Mouse (Mus musculus) liver, postnatal 0 days (tissue): ENCODE data around the gene Bpifb3. TPM values are rescaled to one million over a fixed set of nuclear protein-coding genes. Genes with fewer than 3 reads are reported as not detected.

Experiments
- ATAC-seq: fragments of 200-750 bp; cut with Nextera tagmentation; 2 replicates; pipeline ENCODE4 v1.8.0; 2017; ENCODE audit warnings: mild to moderate bottlenecking, moderate library complexity
- DNase-seq: peaks from one replicate; pipeline ENCODE4 v3.0.0-alpha.2; 2016
- H3K27ac ChIP-seq: fragments of 300-500 bp; sonication (generic); 2 replicates; pipeline ENCODE4 v1.5.1; 2014; ENCODE audit warnings: antibody characterized with exemption, moderate library complexity, mild to moderate bottlenecking, low read depth
- H3K27me3 ChIP-seq: fragments of 300-500 bp; sonication (generic); 2 replicates; pipeline ENCODE4 v1.6.1; 2014; ENCODE audit warnings: low read length, control low read depth, mixed read lengths; ENCODE audit not compliant: insufficient read depth
- H3K36me3 ChIP-seq: fragments of 300-500 bp; sonication (generic); replicated peaks from 2 replicates; pipeline ENCODE4 v1.6.1; 2014; ENCODE audit warnings: mild to moderate bottlenecking, control low read depth, low read length, moderate library complexity, mixed read lengths; ENCODE audit not compliant: insufficient read depth
- H3K4me1 ChIP-seq: fragments of 300-500 bp; sonication (generic); 2 replicates; pipeline ENCODE4 v1.6.1; 2014; ENCODE audit warnings: antibody characterized with exemption, mild to moderate bottlenecking, control low read depth; ENCODE audit not compliant: insufficient read depth
- H3K4me2 ChIP-seq: fragments of 300-500 bp; sonication (generic); 2 replicates; pipeline ENCODE4 v1.6.1; 2014; ENCODE audit warnings: low read depth, mild to moderate bottlenecking, low read length, moderate library complexity, mixed read lengths
- H3K4me3 ChIP-seq: fragments of 300-500 bp; sonication (generic); 2 replicates; pipeline ENCODE4 v1.5.1; 2014; ENCODE audit warnings: low read depth, low read length
- H3K9ac ChIP-seq: fragments of 300-500 bp; sonication (generic); replicated peaks from 2 replicates; pipeline ENCODE4 v1.6.1; 2014; ENCODE audit warnings: mild to moderate bottlenecking, moderate library complexity
- H3K9me3 ChIP-seq: fragments of 300-500 bp; sonication (generic); 2 replicates; pipeline ENCODE4 v1.6.1; 2016; ENCODE audit warnings: mild to moderate bottlenecking, control low read depth, low read length, mixed read lengths
- CTCF ChIP-seq: sonication (generic); IDR thresholded peaks from 2 replicates; pipeline ENCODE4 v1.5.1; 2016; ENCODE audit warnings: antibody characterized with exemption, low read depth
- EP300 ChIP-seq: IDR thresholded peaks from 2 replicates; pipeline ENCODE4 v1.6.1; 2016; ENCODE audit warnings: antibody characterized with exemption, low read depth, mild to moderate bottlenecking
- WGBS: fragments of 180-500 bp; shearing (Covaris S2); extraction: QIAGEN DNeasy Blood & Tissue Kit; methylation state at CpG from one replicate; pipeline ENCODE4 v1.1.7; 2014; ENCODE audit not compliant: insufficient replicate concordance; 5-methylcytosine and 5-hydroxymethylcytosine counted together
- polyA plus RNA-seq: library from polyadenylated mRNA; unstranded; fragments of >200 nt; fragmentation: Nextera tagmentation; extraction: Ambion mirVana; gene quantifications from 2 replicates; pipeline ENCODE4 v1.2.1, GENCODE M21; 2015

The Bpifb3 gene
- polyA plus RNA-seq, 1 experiment from 2014 or later, result not detected

GRCm38 (mm10) chr2:153970221-153970620, 52.2 kb downstream of the Bpifb3 start:
- no peak for TF ChIP-seq EP300
- no peak for TF ChIP-seq CTCF
- Histone ChIP-seq H3K4me2 (no peak overlapping the region), H3K27me3 (no peaks in the 10 kb centered on the region), H3K27ac (no peak overlapping the region), H3K9me3 (no peaks in the 10 kb centered on the region), H3K4me1 (no peaks in the 10 kb centered on the region), H3K36me3 (no peaks in the 10 kb centered on the region), H3K4me3 (no peak overlapping the region), H3K9ac (no peak overlapping the region)
- ATAC-seq (no peak), DNase-seq (no peak)
- WGBS, result 80% methylated on average over 5 of the region's 5 CpGs

GRCm38 (mm10) chr2:153974582-153974981, 56.6 kb downstream of the Bpifb3 start, which contains the start of gene Bpifa6:
Gene Bpifa6 (plus strand): TSS chr2:153974945.
- H3K27me3 ChIP-seq, result no peaks in the 10 kb centered on the region
- H3K4me2 ChIP-seq, result no peak within 1 kb of the TSS
- no peaks in the 10 kb centered on the region for H3K4me1 ChIP-seq
- no peak for ATAC-seq
- no peak within 1 kb of the TSS for H3K4me3 ChIP-seq
- no peak within 1 kb of the TSS for H3K27ac ChIP-seq
- DNase-seq, result no peak
- WGBS, result 56% methylated on average over 5 of the region's 5 CpGs
- no peaks in the 10 kb centered on the region for H3K36me3 ChIP-seq
- no peak for TF ChIP-seq EP300
- TF ChIP-seq CTCF, result no peak
- H3K9me3 ChIP-seq, result no peaks in the 10 kb centered on the region
- no peak within 1 kb of the TSS for H3K9ac ChIP-seq

Other genes with a start within 250 kb of the Bpifb3 start
- gene Dnmt3c, start 221.6 kb upstream of the Bpifb3 start, polyA plus RNA-seq, result 0.19 and 0.46 TPM in 2 replicates
- gene Mapre1, start 177.0 kb upstream of the Bpifb3 start, polyA plus RNA-seq, result 79.0 and 79.2 TPM in 2 replicates
- gene Efcab8, start 138.3 kb upstream of the Bpifb3 start, polyA plus RNA-seq, result 0.04 TPM in 1 of 2 replicates, not detected in the other
- not detected in 2 replicates for gene Sun5, start 47.1 kb upstream of the Bpifb3 start, polyA plus RNA-seq
- gene Bpifb2, start 43.2 kb upstream of the Bpifb3 start, polyA plus RNA-seq, result not detected in 2 replicates
- gene Bpifb6, start 17.8 kb upstream of the Bpifb3 start, polyA plus RNA-seq, result not detected in 2 replicates
- gene Bpifb4, start 20.0 kb downstream of the Bpifb3 start, polyA plus RNA-seq, result not detected in 2 replicates
- not detected in 2 replicates for gene Bpifa6, start 56.7 kb downstream of the Bpifb3 start, polyA plus RNA-seq
- not detected in 2 replicates for gene Bpifa2, start 90.0 kb downstream of the Bpifb3 start, polyA plus RNA-seq
- not detected in 2 replicates for gene Bpifa3, start 212.1 kb downstream of the Bpifb3 start, polyA plus RNA-seq
- 0.13 TPM in 1 of 2 replicates, not detected in the other for gene Bpifa1, start 224.7 kb downstream of the Bpifb3 start, polyA plus RNA-seq
- not detected in 2 replicates for gene Bpifa5, start 244.4 kb downstream of the Bpifb3 start, polyA plus RNA-seq